Mouse (Mus musculus) E14TG2a.4 (cell line): ENCODE results near the gene 4930451I11Rik.

Experiments
- CTCF ChIP-seq: conservative IDR thresholded peaks from 2 replicates; pipeline ENCODE4 v1.5.1; 2014; ENCODE audit warnings: low read length
- NANOG ChIP-seq: IDR thresholded peaks from 2 replicates; pipeline ENCODE4 v1.6.1; 2014; ENCODE audit warnings: borderline replicate concordance, low read length, mixed read lengths
- POU5F1 ChIP-seq: IDR thresholded peaks from 2 replicates; pipeline ENCODE4 v1.6.1; 2014; ENCODE audit warnings: low read length, borderline replicate concordance

GRCm38 (mm10) chr7:126847116-126847420 lies 15.6 kb upstream of the 4930451I11Rik start, which contains the start of gene Doc2a:
- no peak for TF ChIP-seq CTCF
- no peak for TF ChIP-seq NANOG
- no peak for TF ChIP-seq POU5F1
